Mouse (Mus musculus) embryo, embryonic 11 days (tissue): ENCODE data around the gene Tuba1b.
"Not testable (repeated sequence)": the region's sequence is repeated elsewhere in the genome, so short reads cannot be mapped to it uniquely, and the experiment has no call there.

ENCODE experiments used
- DNase-seq: peaks from one replicate; pipeline ENCODE4 v3.0.0-alpha.2; 2015

Tuba1b gene

DNA sequence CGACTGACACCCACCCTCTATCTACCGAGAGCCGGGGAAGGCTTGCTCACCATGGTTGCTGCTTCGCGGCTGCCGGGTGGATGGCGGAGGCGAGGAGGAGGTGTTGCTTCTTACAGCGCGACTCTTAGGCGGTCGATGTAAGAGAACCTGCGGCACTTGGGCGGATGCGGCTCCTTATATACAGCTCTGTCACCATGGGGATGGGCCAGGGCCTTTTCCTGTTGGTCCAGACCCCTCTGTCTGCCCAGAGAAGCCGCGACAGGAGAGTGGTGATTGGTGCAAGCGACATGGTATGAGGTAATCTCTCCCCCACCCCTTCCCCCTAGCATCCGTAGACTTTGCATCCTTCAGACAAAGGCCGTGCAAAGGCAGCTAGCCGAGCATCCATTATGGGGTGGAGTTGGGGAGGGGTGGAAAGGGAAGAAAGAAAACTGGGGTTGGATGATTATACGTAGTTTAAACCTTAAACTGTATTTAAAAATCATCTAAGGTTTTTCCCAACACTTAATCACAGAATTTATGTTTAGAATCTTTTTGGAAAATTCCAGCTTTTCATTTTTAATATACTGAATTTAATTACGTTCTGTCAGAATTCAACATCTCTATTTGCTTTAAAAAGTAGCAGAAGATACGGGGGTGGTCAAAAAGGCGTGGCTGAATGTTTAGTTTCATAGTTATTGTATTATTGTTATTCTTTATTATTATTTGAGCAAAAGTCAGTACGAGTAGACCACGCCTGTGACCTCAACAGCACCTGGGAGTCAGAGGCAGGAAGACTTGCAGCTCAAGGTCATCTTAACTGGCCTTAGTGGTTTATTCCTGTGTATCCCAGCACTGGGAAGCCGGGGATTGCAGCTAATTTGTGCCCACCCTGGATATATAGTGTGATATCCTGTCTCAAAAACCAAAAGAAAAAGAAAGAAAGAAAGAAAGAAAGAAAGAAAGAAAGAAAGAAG is 19.3 kb upstream of the Tuba1b start, which contains the start of the genes Gm49450 and Tuba1a:
Gene Gm49450, minus strand, starts transcription at position 151 of the 956 bp plus-strand sequence.
Gene Tuba1a, minus strand, starts transcription at position 303 of the 956 bp plus-strand sequence.
- peak; percentile 97 for DNase-seq

DNA sequence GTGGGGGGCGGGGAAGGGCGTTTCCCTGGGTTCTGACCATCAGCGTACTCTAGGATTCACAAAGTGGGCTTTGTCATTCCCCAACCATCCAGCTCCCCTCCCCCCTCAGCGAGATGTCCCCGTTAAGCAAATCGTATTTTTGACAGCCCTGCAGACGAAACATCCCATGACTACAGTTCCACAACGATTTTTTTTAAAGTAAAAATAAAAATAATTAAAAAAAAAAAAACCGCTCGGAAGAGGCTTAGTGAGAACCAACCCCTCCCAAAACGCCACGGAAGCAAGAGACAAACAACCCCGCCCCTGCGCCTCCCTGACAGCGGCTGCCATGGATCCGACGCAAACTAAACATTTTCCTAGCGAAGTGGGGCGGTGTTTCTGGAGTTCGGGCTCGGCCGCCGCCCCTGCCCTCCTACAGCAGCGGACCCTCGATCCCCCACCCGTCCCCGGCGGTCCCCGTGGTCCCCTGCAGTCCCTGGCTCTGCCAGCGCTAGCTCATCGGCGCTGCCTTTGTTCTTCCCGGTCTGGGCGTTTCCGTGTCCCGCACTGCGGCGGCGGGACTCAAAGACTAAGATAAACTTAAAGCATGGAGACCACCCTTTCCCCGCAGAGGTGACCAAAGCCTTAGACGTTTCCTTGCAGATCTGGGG is 18.5 kb upstream of the Tuba1b start:
- peak; percentile 91 for DNase-seq

DNA sequence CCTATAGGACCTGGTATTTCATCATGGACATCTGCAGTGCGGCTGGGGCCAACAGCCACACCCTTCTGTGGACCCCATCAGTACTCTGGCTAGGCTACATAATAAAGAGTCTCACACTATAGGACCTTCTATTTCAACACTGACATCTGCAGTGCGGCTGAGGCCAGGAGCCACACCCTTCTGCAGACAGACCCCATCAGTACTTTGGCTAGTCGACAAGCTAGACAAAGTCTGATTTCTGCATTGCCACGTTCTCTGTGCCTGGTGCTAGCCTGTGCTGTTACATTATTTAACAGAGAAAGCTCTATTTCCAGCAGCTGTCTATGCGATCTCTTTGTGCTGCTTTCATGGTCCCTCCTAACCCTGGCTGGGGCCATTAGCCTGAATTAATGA is 17.7 kb upstream of the Tuba1b start:
- peak; percentile 36 for DNase-seq

DNA sequence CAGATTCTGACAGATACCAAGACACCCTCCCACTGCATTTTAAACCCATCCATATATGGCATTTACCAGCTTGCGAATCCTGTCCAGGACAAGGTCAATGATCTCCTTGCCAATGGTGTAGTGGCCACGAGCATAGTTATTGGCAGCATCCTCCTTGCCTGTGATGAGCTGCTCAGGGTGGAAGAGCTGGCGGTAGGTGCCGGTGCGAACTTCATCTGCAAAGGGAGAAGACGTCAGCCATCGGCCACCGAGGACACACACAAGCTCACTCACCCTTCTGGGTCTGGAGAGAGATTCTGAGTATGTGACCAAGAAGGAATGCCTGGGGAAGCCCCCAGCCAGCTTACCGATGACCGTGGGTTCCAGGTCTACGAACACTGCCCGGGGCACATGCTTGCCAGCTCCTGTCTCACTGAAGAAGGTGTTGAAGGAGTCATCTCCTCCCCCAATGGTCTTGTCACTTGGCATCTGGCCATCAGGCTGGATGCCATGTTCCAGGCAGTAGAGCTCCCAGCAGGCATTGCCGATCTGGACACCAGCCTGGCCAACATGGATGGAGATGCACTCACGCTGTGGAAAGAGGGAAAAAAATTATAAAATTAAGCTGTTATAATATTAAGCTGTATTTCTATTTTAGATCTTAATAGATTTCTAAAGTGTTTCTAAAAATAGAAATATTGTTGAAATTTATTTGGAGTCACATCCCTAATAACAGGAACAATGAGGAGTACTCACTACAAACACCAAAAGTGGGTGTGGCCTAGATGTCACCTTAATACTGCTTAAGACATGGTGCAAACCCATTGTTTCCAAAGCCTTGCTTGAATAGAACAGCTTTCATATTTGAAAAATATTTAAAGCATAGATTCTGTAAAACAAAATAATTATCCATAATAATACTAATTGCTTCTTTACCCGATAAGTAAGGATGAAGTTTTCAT is 17.0 kb upstream of the Tuba1b start:
- DNase-seq: not testable (repeated sequence)

DNA sequence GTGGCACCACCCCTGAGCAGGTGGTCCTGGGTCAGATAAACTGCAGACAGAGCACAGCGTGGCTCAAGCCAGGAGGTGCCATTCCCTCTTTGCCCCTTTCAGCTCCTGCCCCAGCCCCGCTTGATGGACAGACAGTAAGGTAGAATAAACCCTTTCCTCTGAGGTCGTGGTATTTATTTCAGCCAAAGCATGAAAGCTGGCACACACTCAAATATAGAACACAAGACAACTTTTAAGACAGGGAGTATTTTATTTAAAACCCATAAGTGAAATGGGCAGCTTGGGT is 15.2 kb upstream of the Tuba1b start:
- no peak for DNase-seq

DNA sequence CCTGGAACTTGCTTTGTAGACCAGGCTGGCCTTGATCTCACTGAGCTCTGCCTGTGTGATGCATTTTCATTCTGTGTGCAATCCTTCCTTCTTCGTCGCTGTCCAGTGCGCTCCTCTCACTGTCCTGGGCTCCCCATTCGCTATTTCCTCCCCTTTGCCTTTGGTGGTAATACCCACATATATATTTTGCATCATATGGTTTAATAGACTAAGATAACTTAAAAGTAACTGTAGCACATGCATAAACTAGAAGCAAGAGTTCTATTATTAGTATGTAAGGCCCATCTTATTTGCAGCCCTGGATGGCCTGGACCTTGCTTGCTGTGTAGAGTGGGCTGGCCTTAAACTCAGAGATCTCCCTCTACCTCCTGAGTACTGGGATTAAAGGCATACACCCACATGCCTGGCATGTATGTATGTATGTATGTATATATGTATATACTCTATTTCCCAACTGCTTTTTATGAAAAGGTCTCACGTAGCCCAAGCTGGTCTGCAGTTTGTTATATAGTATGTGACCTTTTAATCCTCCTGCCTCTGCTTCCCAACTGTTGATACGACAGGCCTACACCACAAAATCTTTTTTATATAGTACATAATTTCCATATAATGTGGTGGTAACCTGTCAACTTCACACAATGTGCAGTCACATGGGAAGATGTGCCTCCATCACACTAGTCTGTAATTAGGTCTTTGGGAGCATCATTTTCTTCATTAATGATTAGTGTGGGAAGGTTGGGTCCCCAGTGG is 14.7 kb upstream of the Tuba1b start:
- DNase-seq: no peak

DNA sequence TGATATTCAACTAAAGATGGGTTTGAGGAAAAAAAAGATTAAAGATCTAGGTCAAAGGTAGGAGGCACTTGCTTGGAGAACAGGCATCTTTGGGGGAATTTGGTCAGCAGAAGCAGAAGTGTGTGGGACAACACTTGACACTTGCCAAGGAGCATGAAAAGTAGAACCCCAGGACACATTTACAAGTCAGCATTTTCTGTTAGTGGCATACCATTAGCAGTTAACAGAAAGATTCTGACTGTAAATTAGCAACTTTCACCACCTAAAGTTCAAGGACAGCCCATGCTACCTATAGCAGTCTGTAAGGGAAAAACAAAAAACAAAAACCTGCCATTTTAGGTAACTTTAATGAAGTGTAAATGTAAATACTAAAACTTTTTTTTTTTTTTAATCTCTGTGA is 14.0 kb upstream of the Tuba1b start:
- no peak for DNase-seq

DNA sequence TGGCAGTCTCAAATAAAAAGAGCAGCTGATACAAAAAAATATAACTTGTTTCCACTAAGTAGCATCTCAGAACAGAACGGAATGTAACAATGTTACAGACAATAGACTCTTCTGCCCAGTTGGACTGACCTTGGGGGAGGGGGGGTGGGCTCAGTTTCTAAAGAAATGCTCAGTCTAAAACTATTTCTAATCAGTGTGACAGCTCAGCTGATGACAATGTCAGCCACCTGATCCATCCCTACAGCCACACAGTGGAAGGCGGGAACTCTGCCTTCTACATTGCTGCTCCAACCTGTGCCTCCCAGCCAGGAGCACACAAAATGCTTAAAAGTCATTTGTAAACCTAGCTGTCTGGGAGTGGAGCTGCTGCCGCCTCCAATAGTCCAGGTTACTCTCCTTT is 13.5 kb upstream of the Tuba1b start:
- DNase-seq: no peak

DNA sequence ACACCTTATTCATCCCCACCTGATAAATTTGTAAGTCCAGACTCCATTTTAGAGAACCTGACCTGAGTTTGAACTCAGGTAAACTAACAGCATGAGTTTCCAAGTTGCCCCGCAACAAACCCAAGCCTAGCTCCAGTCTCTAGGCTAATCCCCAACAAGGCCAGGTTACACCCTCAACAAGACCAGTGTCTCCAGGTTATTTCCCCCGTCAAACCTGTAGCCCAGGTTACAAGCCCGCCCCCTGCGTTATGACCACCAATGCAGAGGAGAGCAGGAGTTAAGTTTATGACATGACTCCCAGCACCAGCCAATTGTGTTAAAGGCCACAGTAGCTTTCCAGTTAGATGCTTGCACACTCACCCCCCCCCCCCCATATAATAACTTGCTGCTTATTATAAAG is 8.8 kb upstream of the Tuba1b start:
- DNase-seq: no peak

DNA sequence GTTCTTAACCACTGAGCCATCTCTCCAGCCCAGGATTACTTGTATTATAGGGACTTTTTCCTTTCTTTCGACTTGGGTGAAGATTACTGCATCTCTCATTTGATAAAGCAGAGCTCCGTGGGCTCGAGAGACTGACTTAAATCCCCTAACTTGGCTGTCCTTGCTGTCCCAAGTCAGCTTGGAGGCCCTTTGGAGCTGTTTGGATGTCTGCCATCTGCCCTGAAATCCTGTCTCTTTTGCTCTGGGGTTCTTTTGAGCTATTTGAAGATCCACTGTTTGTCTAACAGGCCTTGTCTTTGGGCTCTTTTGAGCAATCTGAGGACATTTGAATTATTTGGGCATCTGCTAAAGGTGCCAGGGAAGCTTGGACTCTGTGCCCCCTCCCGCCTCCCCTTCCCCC is 7.7 kb upstream of the Tuba1b start:
- DNase-seq: no peak

DNA sequence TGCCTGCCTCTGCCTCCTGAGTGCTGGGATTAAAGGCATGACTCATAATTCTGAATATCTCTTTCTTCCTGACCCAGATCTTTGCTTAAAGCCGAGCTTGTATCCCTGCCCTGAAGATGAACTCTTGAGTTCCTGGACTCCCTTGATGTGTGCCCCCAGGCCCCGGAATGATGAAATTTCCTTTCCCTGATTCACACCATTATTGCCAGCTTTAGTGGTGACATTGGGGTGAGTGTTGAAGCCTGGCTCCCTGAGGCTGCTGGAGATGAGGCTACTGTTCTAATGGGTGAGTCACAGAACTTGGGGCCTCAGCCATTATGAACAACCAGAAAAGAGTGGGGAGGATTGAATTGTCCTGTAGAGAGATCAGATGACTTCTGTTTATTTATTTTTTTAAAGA is 7.2 kb upstream of the Tuba1b start:
- DNase-seq: no peak

DNA sequence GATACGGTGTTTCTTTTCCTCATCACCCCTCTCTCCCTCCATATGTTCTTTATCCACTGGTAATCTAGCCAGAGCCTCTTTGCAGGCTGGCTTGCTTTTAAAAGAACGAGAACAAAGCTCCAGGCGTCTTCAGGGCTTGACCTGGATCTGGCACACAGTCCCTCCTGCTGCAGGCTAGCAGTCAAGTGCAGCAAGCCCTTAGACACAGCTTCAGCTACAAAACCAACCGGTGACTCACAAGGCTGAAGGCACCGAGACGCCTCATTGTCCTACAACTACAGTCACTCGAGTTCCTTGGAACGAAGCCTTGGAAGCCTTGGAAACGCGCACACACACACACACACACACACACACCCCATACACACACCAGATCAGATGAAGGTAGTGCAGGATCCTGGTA is 6.5 kb upstream of the Tuba1b start:
- DNase-seq: no peak

DNA sequence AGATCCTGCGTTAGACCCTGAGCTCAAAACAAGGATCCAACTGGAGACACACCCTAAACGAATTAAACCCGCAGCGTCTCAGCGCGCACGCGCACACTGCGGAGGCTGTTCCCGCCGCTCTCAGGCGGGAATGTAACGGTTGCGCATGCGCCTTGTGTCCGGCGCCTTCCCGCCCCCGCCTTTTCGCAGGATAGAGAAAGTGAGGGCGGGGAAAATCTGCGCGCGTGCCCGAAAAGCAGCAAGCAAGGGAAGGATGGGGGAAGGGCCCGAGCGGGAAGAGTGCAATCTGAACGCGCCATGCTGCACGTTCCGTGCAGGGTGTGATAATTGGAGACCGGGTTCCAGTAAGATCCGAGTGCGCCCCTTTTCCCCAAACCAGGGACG is 540 bp downstream of the Tuba1b start:
- peak; percentile 99 for DNase-seq

DNA sequence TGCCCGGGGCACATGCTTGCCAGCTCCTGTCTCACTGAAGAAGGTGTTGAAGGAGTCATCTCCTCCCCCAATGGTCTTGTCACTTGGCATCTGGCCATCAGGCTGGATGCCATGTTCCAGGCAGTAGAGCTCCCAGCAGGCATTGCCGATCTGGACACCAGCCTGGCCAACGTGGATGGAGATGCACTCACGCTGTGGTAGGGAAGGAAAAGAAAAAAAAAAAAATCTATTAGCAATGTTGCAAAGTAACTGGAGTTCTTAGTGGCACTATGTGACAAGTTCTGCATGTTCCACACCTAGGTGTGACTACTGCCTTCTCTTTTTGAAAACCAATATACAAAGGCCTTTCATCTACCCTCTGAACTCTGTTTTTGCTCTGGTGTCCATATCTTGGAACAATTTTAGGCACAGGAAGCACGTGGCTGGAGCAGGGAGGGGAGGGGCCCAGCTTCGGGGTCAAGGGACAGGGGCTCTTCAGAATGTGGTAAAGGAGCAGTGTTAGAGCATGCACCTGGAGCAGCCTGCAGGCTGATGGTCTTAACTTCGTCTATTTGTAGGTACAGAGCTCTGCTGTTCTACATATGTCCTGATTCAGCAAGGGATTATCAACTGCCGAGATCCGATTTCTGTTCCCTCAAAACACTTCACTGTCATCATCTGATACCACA is 1.2 kb downstream of the Tuba1b start:
- not testable (repeated sequence) for DNase-seq

DNA sequence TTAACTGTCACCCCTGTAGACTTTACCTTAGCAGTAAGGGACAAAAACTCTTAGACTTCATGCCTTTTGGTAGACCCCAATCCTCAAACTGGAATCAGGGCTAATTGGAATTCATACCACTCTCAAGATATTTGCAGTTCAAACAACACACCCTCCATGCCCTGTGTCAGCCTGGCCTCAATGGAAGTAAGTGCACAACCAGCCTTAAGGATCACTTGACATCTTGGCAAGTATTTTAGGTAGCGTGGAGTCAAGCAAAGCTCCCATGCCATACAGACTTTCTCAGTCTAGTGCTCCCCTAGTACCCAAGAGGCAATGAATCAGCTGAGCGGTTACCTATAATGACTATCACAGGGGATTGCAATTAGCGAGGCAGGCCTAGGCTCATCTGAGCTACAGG is 3.4 kb downstream of the Tuba1b start:
- no peak for DNase-seq

DNA sequence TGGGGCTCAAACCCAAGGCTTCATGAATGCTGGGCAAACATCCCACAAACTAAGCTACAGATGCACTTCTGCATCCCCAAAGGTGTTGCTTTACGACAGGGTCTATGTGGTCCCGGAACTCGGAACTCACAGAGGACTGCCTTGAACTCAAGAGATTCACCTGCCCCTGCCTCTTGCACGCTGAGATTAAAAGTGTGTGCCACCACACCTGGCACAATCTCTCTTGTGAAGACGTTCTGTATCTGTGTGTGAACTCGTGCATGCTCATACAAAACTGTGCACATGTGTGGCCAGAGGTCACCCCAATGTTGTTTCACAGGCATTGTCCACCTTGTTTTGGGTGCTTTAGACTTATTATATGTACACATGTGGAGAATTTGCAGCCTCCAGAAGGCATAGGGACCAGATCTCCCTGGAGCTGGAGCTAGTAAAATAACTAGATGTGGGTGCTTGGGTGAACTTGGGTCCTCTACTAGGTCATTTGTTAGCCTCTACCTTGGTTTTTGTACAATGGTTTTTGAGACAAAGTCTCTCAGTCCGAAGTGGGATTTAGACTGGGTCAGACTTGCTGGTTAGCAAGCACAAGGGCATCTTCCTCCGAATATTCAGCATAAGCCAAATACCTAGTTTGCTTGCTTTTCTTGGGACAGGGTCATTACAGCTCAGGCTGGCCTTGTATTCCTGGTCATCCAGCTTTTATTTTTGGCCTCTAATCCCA is 4.2 kb downstream of the Tuba1b start:
- DNase-seq: no peak

DNA sequence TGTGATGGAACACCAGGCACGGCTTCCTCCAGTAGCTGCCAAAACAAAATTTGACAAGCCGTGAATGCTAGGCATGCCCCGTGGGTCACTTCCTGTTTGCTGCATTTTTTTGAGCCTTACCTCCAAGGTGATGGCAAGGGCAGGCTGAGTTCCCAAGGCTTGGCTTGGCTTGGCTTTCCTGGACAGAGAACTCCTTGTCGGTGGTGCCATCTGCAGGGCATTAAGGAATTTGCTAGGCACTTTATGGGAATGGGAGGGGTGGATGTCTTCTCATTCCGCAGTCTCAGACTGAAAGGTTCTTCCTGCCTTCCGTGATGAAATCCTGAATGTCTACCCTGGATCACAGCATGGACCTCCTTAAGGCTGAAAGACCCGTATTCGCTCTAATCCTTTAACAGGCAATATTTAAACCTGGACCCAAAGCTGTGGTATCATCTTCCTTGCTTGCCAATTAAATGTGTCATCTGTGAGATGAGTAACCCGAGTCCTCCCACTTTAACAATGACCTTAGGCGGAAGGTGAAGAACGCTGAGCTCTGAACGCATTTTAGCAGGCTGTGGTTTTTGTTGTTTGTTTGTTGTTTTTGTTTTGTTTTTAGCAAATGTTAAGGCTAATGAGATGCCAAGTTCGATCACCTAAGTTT is 5.6 kb downstream of the Tuba1b start:
- peak; percentile 89 for DNase-seq

DNA sequence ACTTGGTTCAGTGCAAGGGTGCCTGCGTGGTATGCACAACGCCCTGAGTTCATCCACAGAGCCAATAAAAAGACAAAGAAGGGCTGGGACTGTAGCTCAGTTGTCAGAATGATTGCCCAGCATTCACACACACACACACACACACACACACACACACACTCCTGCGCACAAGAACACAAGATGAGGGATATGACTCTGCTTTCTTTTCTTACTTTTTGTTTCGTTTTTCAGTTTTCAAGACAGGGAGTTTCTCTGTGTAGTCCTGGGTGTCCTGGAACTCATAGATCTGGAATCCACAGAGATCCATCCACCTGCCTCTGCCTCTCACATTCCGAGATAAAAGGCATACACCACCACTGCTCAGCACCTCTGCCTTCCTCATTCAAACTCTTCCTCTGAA is 6.8 kb downstream of the Tuba1b start:
- DNase-seq: no peak

DNA sequence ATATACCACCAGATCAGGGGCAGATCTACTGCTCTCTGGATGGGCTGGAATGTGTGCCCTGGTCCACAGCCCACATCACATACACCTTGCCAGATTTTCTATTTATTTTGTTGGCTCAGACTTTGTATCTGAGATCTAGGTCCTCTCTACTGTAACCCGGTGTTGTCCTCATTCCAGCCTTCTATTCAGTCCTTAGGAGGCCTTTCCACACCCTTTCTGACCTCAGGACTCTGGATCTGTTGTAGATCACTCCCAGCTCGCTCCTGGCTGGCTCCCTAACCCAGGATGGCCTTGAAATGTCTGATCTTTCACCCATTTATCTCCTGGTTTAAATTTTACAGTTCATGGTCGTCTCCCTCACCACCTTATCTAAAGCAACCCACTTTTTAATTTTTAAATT is 9.7 kb downstream of the Tuba1b start:
- no peak for DNase-seq

DNA sequence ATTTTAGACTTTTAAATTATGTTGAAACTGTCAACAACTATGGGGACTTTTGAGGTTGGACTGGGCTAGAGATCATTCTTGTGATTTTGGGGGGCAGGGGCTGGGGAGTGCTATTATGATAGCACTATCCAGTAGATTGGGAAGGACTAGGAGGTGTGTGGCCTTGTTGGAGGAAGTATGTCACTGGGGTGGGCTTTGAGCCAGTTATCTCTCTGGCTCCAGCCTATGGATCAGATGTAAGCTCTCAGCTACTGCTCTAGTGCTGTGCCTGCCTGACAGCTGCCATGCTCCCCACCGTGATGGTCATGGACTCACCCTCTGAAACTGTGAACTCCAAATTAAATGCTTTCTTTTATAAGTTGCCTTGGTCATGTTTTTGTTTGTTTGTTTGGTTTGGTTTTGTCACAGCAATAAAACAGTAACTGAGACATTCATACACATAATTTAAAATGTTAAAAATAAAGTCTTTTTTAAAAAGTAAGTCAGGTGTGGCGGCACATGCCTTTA is 11.3 kb downstream of the Tuba1b start:
- no peak for DNase-seq

DNA sequence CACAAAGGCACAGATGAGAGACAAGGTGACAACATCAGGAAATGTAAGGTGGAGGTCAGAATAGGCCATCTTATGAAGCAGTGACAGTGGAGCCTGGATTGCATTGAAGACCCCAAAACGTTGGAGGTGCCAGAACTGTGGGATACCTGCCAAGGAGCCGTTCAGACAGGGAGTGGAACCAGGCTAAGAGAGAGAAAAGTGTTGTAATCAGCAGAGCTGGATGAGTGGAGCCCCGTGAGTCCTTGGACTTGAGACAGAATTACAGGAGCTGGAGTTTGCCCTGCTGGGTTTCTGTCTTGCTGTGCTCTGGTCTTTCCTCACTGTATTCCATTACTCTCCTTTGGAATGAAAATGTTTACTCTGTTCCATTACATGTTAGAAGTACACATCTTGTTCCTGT is 11.8 kb downstream of the Tuba1b start:
- DNase-seq: no peak
